Mouse (Mus musculus) heart, embryonic 12.5 days (tissue): ENCODE measurements at regions not wholly inside any gene's neighbourhood (a gene's known extent, or its start where the extent isn't known, plus 50 kb on each side); places are given as distances from the start of the nearest gene placed in this dataset.

ENCODE experiments used
- ATAC-seq: fragments of 200-750 bp; cut with Nextera tagmentation; 2 replicates; pipeline ENCODE4 v1.8.0; 2017; ENCODE audit warnings: moderate TSS enrichment, moderate library complexity; ENCODE audit not compliant: insufficient number of reproducible peaks, low FRiP score
- H3K27ac ChIP-seq: fragments of 300-500 bp; sonication (generic); 2 replicates; pipeline ENCODE4 v1.5.1; 2016; ENCODE audit warnings: mild to moderate bottlenecking, moderate library complexity; ENCODE audit not compliant: poor library complexity, severe bottlenecking
- H3K27me3 ChIP-seq: fragments of 300-500 bp; sonication (generic); replicated peaks from 2 replicates; pipeline ENCODE4 v1.6.1; 2016; ENCODE audit warnings: mild to moderate bottlenecking, moderate library complexity
- H3K36me3 ChIP-seq: fragments of 300-500 bp; sonication (generic); 2 replicates; pipeline ENCODE4 v1.6.1; 2016; ENCODE audit warnings: mild to moderate bottlenecking, moderate library complexity
- H3K4me1 ChIP-seq: fragments of 300-500 bp; sonication (generic); replicated peaks from 2 replicates; pipeline ENCODE4 v1.6.1; 2016; ENCODE audit warnings: mild to moderate bottlenecking
- H3K4me2 ChIP-seq: fragments of 300-500 bp; sonication (generic); 2 replicates; pipeline ENCODE4 v1.6.1; 2016; ENCODE audit warnings: mild to moderate bottlenecking, moderate library complexity
- H3K4me3 ChIP-seq: fragments of 300-500 bp; sonication (generic); 2 replicates; pipeline ENCODE4 v1.5.1; 2016; ENCODE audit warnings: mild to moderate bottlenecking
- H3K9ac ChIP-seq: fragments of 300-500 bp; sonication (generic); 2 replicates; pipeline ENCODE4 v1.6.1; 2016; ENCODE audit warnings: mild to moderate bottlenecking, moderate library complexity
- H3K9me3 ChIP-seq: fragments of 300-500 bp; sonication (generic); replicated peaks from 2 replicates; pipeline ENCODE4 v1.6.1; 2016; ENCODE audit warnings: mild to moderate bottlenecking, moderate library complexity
- WGBS: fragments of 180-500 bp; shearing (Covaris S2); methylation state at CpG from one replicate; pipeline ENCODE4 v1.1.7; 2016; 5-methylcytosine and 5-hydroxymethylcytosine counted together

- no peak overlapping the region for H3K9ac ChIP-seq
- no peak overlapping the region for H3K4me3 ChIP-seq
- H3K27ac ChIP-seq = no peak overlapping the region
- ATAC-seq = no peak
- H3K4me1 ChIP-seq = no peaks in the 10 kb centered on the region
- 0 out of 2 replicates have a peak, but pooled peaks cover 8% of the 10 kb centered on the region for H3K9me3 ChIP-seq
- H3K4me2 ChIP-seq = no peak overlapping the region
- WGBS = 79% methylated on average over 6 of the region's 6 CpGs
- no peaks in the 10 kb centered on the region for H3K36me3 ChIP-seq
- H3K27me3 ChIP-seq = no peaks in the 10 kb centered on the region
These were observed 214.5 kb downstream of the CK137956 start for GRCm38 (mm10) chr4:127756238-127756637.

GRCm38 (mm10) chr4:127750781-127751180 lies 220.0 kb downstream of the CK137956 start:
- 0 out of 2 replicates have a peak, but pooled peaks cover 3% of the 10 kb centered on the region for H3K9me3 ChIP-seq
- H3K4me2 ChIP-seq = no peak overlapping the region
- no peak overlapping the region for H3K27ac ChIP-seq
- H3K4me1 ChIP-seq = no peaks in the 10 kb centered on the region
- no peak overlapping the region for H3K4me3 ChIP-seq
- no peak overlapping the region for H3K9ac ChIP-seq
- WGBS = 74% methylated on average over 3 of the region's 3 CpGs
- no peaks in the 10 kb centered on the region for H3K27me3 ChIP-seq
- H3K36me3 ChIP-seq = no peaks in the 10 kb centered on the region
- ATAC-seq = no peak

- no peaks in the 10 kb centered on the region for H3K4me1 ChIP-seq
- WGBS = 74% methylated on average over 5 of the region's 5 CpGs
These were observed 222.9 kb downstream of the CK137956 start for GRCm38 (mm10) chr4:127747876-127748275.

GRCm38 (mm10) chr4:127736781-127737180 lies 234.0 kb downstream of the CK137956 start:
- Histone ChIP-seq H3K4me3 (no peak overlapping the region), H3K4me1 (no peaks in the 10 kb centered on the region), H3K9ac (no peak overlapping the region), H3K36me3 (no peaks in the 10 kb centered on the region), H3K27me3 (no peaks in the 10 kb centered on the region), H3K4me2 (no peak overlapping the region), H3K9me3 (no peaks in the 10 kb centered on the region), H3K27ac (no peak overlapping the region)
- 49% methylated on average over 2 of the region's 2 CpGs for WGBS
- ATAC-seq = no peak

More at GRCm38 (mm10) chr4:127747876-127748275, 222.9 kb downstream of the CK137956 start:
- Histone ChIP-seq H3K27ac (no peak overlapping the region), H3K4me3 (no peak overlapping the region), H3K36me3 (no peaks in the 10 kb centered on the region), H3K9ac (no peak overlapping the region), H3K4me2 (no peak overlapping the region), H3K27me3 (no peaks in the 10 kb centered on the region), H3K9me3 (peaks cover 12% of the 10 kb centered on the region; the same call in 1 of the 2 replicates)
- ATAC-seq = no peak

- H3K4me3 ChIP-seq = no peak overlapping the region
- no peak overlapping the region for H3K4me2 ChIP-seq
- no peak overlapping the region for H3K27ac ChIP-seq
- no peak for ATAC-seq
- H3K36me3 ChIP-seq = no peaks in the 10 kb centered on the region
- no peaks in the 10 kb centered on the region for H3K27me3 ChIP-seq
- no peaks in the 10 kb centered on the region for H3K9me3 ChIP-seq
- WGBS = 67% methylated on average over 5 of the region's 5 CpGs
- no peak overlapping the region for H3K9ac ChIP-seq
- H3K4me1 ChIP-seq = no peaks in the 10 kb centered on the region
These were observed 234.6 kb downstream of the CK137956 start for GRCm38 (mm10) chr4:127736151-127736550.

- H3K4me1 ChIP-seq = no peaks in the 10 kb centered on the region
- no peak overlapping the region for H3K4me3 ChIP-seq
- no peak overlapping the region for H3K27ac ChIP-seq
- ATAC-seq = no peak
- H3K27me3 ChIP-seq = no peaks in the 10 kb centered on the region
- no peaks in the 10 kb centered on the region for H3K36me3 ChIP-seq
- no peak overlapping the region for H3K9ac ChIP-seq
- H3K4me2 ChIP-seq = no peak overlapping the region
- H3K9me3 ChIP-seq = no peaks in the 10 kb centered on the region
- 72% methylated on average over 8 of the region's 8 CpGs for WGBS
These were observed 236.1 kb downstream of the CK137956 start for GRCm38 (mm10) chr4:127734641-127735040.

- no peaks in the 10 kb centered on the region for H3K27me3 ChIP-seq
- no peak overlapping the region for H3K4me2 ChIP-seq
- no peak overlapping the region for H3K27ac ChIP-seq
- no peaks in the 10 kb centered on the region for H3K9me3 ChIP-seq
- no peaks in the 10 kb centered on the region for H3K36me3 ChIP-seq
- 64% methylated on average over 5 of the region's 5 CpGs for WGBS
- H3K4me1 ChIP-seq = no peaks in the 10 kb centered on the region
- no peak for ATAC-seq
- H3K9ac ChIP-seq = no peak overlapping the region
- no peak overlapping the region for H3K4me3 ChIP-seq
These were observed 252.1 kb downstream of the CK137956 start for GRCm38 (mm10) chr4:127718661-127719060.

GRCm38 (mm10) chr4:127712274-127712673 lies 258.5 kb downstream of the CK137956 start:
- no peak overlapping the region for H3K4me3 ChIP-seq
- no peaks in the 10 kb centered on the region; the same call in 1 of the 2 replicates for H3K27me3 ChIP-seq
- no peaks in the 10 kb centered on the region for H3K4me1 ChIP-seq
- WGBS = 89% methylated on average over 10 of the region's 10 CpGs
- no peak overlapping the region for H3K9ac ChIP-seq
- H3K27ac ChIP-seq = no peak overlapping the region
- no peaks in the 10 kb centered on the region for H3K36me3 ChIP-seq
- no peak overlapping the region for H3K4me2 ChIP-seq
- no peaks in the 10 kb centered on the region for H3K9me3 ChIP-seq
- no peak for ATAC-seq

GRCm38 (mm10) chr4:127710816-127711215 lies 259.9 kb downstream of the CK137956 start:
- no peaks in the 10 kb centered on the region for H3K9me3 ChIP-seq
- no peaks in the 10 kb centered on the region for H3K4me1 ChIP-seq
- no peak overlapping the region for H3K9ac ChIP-seq
- H3K36me3 ChIP-seq = no peaks in the 10 kb centered on the region
- ATAC-seq = no peak
- H3K27me3 ChIP-seq = no peaks in the 10 kb centered on the region; the same call in 1 of the 2 replicates
- no peak overlapping the region for H3K4me3 ChIP-seq
- 67% methylated on average over 4 of the region's 4 CpGs for WGBS
- no peak overlapping the region for H3K27ac ChIP-seq
- no peak overlapping the region for H3K4me2 ChIP-seq

- 82% methylated on average over 6 of the region's 6 CpGs for WGBS
- Histone ChIP-seq H3K36me3 (no peaks in the 10 kb centered on the region), H3K27me3 (no peaks in the 10 kb centered on the region; the same call in 1 of the 2 replicates), H3K4me2 (no peak overlapping the region), H3K4me3 (no peak overlapping the region), H3K9me3 (no peaks in the 10 kb centered on the region), H3K27ac (no peak overlapping the region), H3K4me1 (no peaks in the 10 kb centered on the region), H3K9ac (no peak overlapping the region)
- no peak for ATAC-seq
These were observed 261.0 kb downstream of the CK137956 start for GRCm38 (mm10) chr4:127709746-127710145.

GRCm38 (mm10) chr4:127708186-127708585 lies 262.6 kb downstream of the CK137956 start:
- 50% methylated on average over 3 of the region's 3 CpGs for WGBS
- H3K4me3 ChIP-seq = no peak overlapping the region
- no peak overlapping the region for H3K27ac ChIP-seq
- no peaks in the 10 kb centered on the region; the same call in 1 of the 2 replicates for H3K27me3 ChIP-seq
- no peak overlapping the region for H3K4me2 ChIP-seq
- H3K4me1 ChIP-seq = no peaks in the 10 kb centered on the region
- H3K36me3 ChIP-seq = no peaks in the 10 kb centered on the region
- no peaks in the 10 kb centered on the region for H3K9me3 ChIP-seq
- no peak for ATAC-seq
- H3K9ac ChIP-seq = no peak overlapping the region

- Histone ChIP-seq H3K9me3 (no peaks in the 10 kb centered on the region), H3K4me2 (no peak overlapping the region), H3K36me3 (no peaks in the 10 kb centered on the region), H3K27me3 (no peaks in the 10 kb centered on the region; the same call in 1 of the 2 replicates), H3K4me3 (no peak overlapping the region), H3K9ac (no peak overlapping the region), H3K27ac (no peak overlapping the region), H3K4me1 (no peaks in the 10 kb centered on the region)
- no peak for ATAC-seq
- 76% methylated on average over 3 of the region's 3 CpGs for WGBS
These were observed 263.6 kb downstream of the CK137956 start for GRCm38 (mm10) chr4:127707126-127707525.
